Mouse (Mus musculus) brain, embryonic 14.5 days (tissue): ENCODE data around the gene Ugt2a3.

Experiments used
- CTCF ChIP-seq: fragments of 200-500 bp; IDR thresholded peaks from 2 replicates; pipeline ENCODE4 v1.5.1; 2012; ENCODE audit warnings: inconsistent platforms, mild to moderate bottlenecking, moderate library complexity, borderline replicate concordance; ENCODE audit not compliant: insufficient read depth, insufficient read length; ENCODE audit errors: extremely low read depth
- POLR2A ChIP-seq: fragments of 200-500 bp; IDR thresholded peaks from 2 replicates; pipeline ENCODE4 v1.6.1; 2012; ENCODE audit warnings: mild to moderate bottlenecking, inconsistent platforms, borderline replicate concordance; ENCODE audit not compliant: poor library complexity, insufficient read depth, insufficient read length, severe bottlenecking; ENCODE audit errors: extremely low read depth

DNA sequence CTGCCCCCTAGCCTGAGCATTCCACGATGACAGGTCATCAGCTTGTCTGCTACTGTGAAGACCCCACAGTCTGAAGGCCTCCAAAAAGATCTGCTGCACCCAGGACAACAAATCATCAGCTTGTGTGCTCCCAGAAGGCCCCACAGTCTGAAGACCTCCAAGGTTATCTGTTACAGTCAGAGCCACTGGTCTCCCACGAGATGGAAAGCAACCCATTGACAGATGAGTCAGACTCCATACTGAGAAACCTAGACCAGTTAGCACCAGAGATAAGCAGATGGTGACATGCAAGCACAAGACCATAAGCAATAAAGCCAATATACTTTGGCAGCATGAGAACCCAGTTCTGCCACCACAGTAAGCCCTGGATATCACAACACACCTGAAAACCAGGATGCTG is 43.2 kb upstream of the Ugt2a3 start:
- TF ChIP-seq CTCF (no peak), POLR2A (no peak)
